Mouse (Mus musculus): ENCODE results near the gene Gm30737.
"Not testable (repeated sequence)": the region's sequence is repeated elsewhere in the genome, so short reads cannot be mapped to it uniquely, and the experiment has no call there.

The Gm30737 gene

GRCm38 (mm10) chrY:14400410-14400809 is at the start of gene Gm30737:
Gene Gm30737 (plus strand): TSS chrY:14400710.
- in situ Hi-C loops (cut with MseI, MboI), result not testable (repeated sequence)

Data from mouse trophoblast stem cell (cell line).